Mouse (Mus musculus): ENCODE results near the gene Lamb2. TPM values are rescaled to one million over a fixed set of nuclear protein-coding genes. Genes with fewer than 3 reads are reported as not detected.

The Lamb2 gene
- total and polyA plus RNA-seq, 3 experiments, result 0.58 to 0.84 TPM; not detected in 1

DNA sequence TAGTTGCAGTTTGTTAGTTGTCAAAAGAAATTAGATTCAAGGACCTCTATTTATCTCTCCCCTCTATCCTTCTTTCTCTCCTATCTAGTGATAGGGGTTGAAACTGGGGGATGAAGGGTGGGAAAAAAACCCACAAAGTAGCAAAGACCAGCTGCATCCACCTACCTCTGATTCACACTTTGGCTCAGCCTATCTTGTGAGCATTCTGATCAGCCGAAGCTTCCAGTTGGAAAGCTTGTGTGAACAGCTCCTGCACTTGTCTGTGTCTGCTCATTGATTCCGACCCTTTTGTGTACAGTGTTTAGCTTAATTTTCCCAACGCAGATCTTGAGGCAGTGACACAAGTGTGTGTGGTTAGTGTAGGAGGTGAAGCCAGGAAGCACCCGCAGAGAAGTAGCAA lies 26.1 kb upstream of the Lamb2 start:
- H3K9ac ChIP-seq (ENCODE audit: control insufficient read depth, low read depth, low read length, poor library complexity, severe bottlenecking), result peak overlapping the region; percentile 12
- H3K4me3 ChIP-seq (ENCODE audit: control insufficient read depth in 1 of 2, insufficient read depth in 1 of 2, low read depth in 2 of 2, low read length in 2 of 2), result peak overlapping the region in 1 of 2 experiments; percentile 23; a peak in 2 of 4 replicates
- H3K27me3 ChIP-seq (ENCODE audit: control insufficient read depth in 1 of 2, insufficient read depth in 2 of 2, low read length in 2 of 2), result no peaks in the 10 kb centered on the region
- peaks cover 5% of the 10 kb centered on the region for H3K79me2 ChIP-seq (ENCODE audit: control insufficient read depth, insufficient read depth, low read length, poor library complexity)
- H3K4me1 ChIP-seq (ENCODE audit: control insufficient read depth in 1 of 2, insufficient read depth in 2 of 2, low read length in 2 of 2), result peaks cover 25 to 65% of the 10 kb centered on the region in 2 experiments
- no peaks in the 10 kb centered on the region for H3K9me3 ChIP-seq (replicated peaks; ENCODE audit: insufficient read depth, low read length)
- H3K36me3 ChIP-seq (ENCODE audit: control insufficient read depth in 1 of 2, insufficient read depth in 2 of 2, low read length in 2 of 2), result peaks cover 0 to 29% of the 10 kb centered on the region in 2 experiments; a peak in 2 of 4 replicates
- peak; percentile 64 for DNase-seq (ENCODE audit: low read depth, low spot score)
- H3K27ac ChIP-seq (ENCODE audit: control insufficient read depth, low read depth, low read length), result peak overlapping the region; percentile 37
- TF ChIP-seq GATA1 (IDR thresholded peaks at IDR 0.05; ENCODE audit: low read depth, low read length) (0 out of 2 replicates have a peak, but pooled peaks have one; percentile 2), KAT2A (conservative IDR thresholded peaks at IDR 0.05; ENCODE audit: low read depth, low read length) (no peak), ETS1 (IDR thresholded peaks at IDR 0.05; ENCODE audit: low read depth, low read length) (0 out of 2 replicates have a peak, but pooled peaks have one; percentile 3), NELFE (IDR thresholded peaks at IDR 0.05; ENCODE audit: low read depth, low read length) (0 out of 2 replicates have a peak, but pooled peaks have one; percentile 12), MXI1 (IDR thresholded peaks at IDR 0.05; ENCODE audit: low read depth, low read length) (peak; percentile 33; the same call in 1 of the 2 replicates), EP300 (IDR thresholded peaks at IDR 0.05; ENCODE audit: low read depth in 1 of 2, low read length in 2 of 2) (peak in 1 of 2 experiments; percentile 14; a peak in 1 of 4 replicates), TAL1 (IDR thresholded peaks at IDR 0.05; ENCODE audit: low read length) (no peak), HCFC1 (IDR thresholded peaks at IDR 0.05; ENCODE audit: low read depth, low read length) (0 out of 2 replicates have a peak, but pooled peaks have one; percentile 25)

DNA sequence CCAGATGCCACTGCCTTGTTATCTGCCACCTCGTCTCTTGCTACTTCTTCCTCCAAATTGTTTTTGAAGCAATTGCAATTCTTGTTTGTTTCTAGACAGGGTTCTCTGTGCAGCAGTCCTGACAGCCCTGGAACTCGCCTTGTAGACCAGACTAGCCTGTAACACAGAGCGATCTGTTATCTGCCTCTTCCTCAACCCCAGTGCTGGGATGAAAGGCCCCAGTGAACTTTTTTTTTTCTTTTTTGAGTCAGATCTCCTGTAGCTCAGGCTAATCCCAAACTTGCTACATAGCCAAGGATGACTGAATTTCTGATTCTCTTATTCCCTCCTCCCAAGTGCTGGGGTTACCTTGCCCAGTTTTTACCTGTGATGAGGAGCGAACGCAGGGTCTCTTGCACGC lies 25.1 kb upstream of the Lamb2 start:
- Histone ChIP-seq H3K9me3 (replicated peaks; ENCODE audit: insufficient read depth, low read length) (no peaks in the 10 kb centered on the region), H3K4me3 (ENCODE audit: control insufficient read depth in 1 of 2, insufficient read depth in 1 of 2, low read depth in 2 of 2, low read length in 2 of 2) (peak overlapping the region in 1 of 2 experiments; percentile 3; a peak in 1 of 4 replicates)
- TF ChIP-seq ZC3H11A (IDR thresholded peaks at IDR 0.05; ENCODE audit: low read depth, low read length) (no peak), MXI1 (IDR thresholded peaks at IDR 0.05; ENCODE audit: low read depth, low read length) (no peak), MYC (IDR thresholded peaks at IDR 0.05; ENCODE audit: low read depth, low read length) (0 out of 2 replicates have a peak, but pooled peaks have one; percentile 27), GATA1 (IDR thresholded peaks at IDR 0.05; ENCODE audit: low read depth, low read length) (peak; percentile 50; the same call in 1 of the 2 replicates), SMC3 (IDR thresholded peaks at IDR 0.05; ENCODE audit: low read depth, low read length) (no peak), RCOR1 (IDR thresholded peaks at IDR 0.05; ENCODE audit: low read depth, low read length) (peak; percentile 53), USF2 (IDR thresholded peaks at IDR 0.05; ENCODE audit: borderline replicate concordance in 1 of 2, insufficient read depth in 1 of 2, low read depth in 1 of 2, low read length in 2 of 2) (no peak), EP300 (IDR thresholded peaks at IDR 0.05; ENCODE audit: low read depth in 1 of 2, low read length in 2 of 2) (peak; percentile 33 to 40; a peak in 2 of 4 replicates), NRF1 (IDR thresholded peaks at IDR 0.05; ENCODE audit: insufficient read depth, low read depth, low read length, poor library complexity, severe bottlenecking) (no peak), SIN3A (IDR thresholded peaks at IDR 0.05; ENCODE audit: low read length) (peak; percentile 54; the same call in 1 of the 2 replicates), TAL1 (IDR thresholded peaks at IDR 0.05; ENCODE audit: low read length) (peak; percentile 25; the same call in 1 of the 2 replicates), TCF12 (IDR thresholded peaks at IDR 0.05; ENCODE audit: low read depth, low read length) (no peak), ZNF384 (IDR thresholded peaks at IDR 0.05; ENCODE audit: low read depth, low read length) (peak; percentile 93), ELF1 (IDR thresholded peaks at IDR 0.05; ENCODE audit: low read depth, low read length) (no peak)

More for the DNA sequence above, 25.1 kb upstream of the Lamb2 start:
- Histone ChIP-seq H3K9ac (ENCODE audit: control insufficient read depth, low read depth, low read length, poor library complexity, severe bottlenecking) (no peak overlapping the region; the same call in 1 of the 2 replicates), H3K27me3 (ENCODE audit: control insufficient read depth in 1 of 2, insufficient read depth in 2 of 2, low read length in 2 of 2) (no peaks in the 10 kb centered on the region), H3K4me1 (ENCODE audit: control insufficient read depth in 1 of 2, insufficient read depth in 2 of 2, low read length in 2 of 2) (peaks cover 27 to 72% of the 10 kb centered on the region in 2 experiments), H3K36me3 (ENCODE audit: control insufficient read depth in 1 of 2, insufficient read depth in 2 of 2, low read length in 2 of 2) (peaks cover 0 to 33% of the 10 kb centered on the region in 2 experiments; a peak in 2 of 4 replicates), H3K79me2 (ENCODE audit: control insufficient read depth, insufficient read depth, low read length, poor library complexity) (peaks cover 5% of the 10 kb centered on the region), H3K27ac (ENCODE audit: control insufficient read depth, low read depth, low read length) (peak overlapping the region; percentile 37)
- no peak for DNase-seq (ENCODE audit: low read depth, low spot score)

Data from MEL (cell line).